Mouse (Mus musculus): ENCODE results near the gene Frs3.

DNA sequence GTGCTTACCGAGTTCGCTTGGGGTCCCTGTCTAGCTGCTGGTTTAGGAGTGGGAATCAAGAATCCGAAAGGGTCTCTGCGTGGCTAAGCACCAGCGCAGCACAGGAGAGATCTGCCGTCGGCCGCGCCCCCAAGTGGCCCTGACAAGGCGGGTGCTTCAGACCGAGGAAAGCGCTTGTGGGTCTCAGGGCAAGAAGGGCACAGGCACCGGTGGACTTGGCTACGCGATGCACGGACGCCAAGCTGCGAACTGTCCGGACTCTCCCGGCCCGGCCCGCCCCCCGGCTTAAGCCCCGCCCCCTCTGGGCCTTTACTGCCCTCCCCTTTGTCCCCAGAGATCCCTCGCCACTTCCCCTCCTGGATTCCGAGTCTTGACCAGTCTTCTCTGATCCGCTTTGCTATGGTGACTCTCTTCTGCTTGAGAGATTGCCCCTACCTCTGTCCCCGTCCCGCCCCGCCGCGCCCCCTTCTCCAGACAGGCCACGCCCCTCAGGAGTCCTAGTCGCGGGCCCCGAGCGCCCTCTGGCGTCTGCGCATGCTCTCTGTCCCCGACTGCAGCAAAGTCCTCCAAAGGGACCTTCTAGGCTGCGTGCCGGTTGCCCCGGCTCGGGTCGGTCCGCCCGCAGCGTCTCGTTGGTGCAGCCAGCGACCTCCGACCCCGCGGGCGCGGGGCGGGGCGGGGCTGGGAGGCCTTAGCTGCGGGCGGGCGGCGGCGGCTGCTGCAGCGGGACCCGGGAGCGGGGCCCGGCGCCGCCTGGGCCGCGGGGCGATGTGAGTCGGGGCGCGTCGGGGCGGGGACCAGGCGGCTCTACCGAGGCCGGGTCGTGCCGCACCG is 5.9 kb downstream of the Frs3 start, which contains the start of gene Prickle4:
- no peak for TF ChIP-seq POLR2A (IDR thresholded peaks at IDR 0.05; ENCODE audit: borderline replicate concordance, low read depth, low read length)
- peak; percentile 65 for TF ChIP-seq CTCF (IDR thresholded peaks at IDR 0.05; ENCODE audit: low read depth, low read length)

Data from bone marrow macrophage, adult 2 months (primary cell).